Mouse (Mus musculus) R1 (cell line): ENCODE measurements around the gene Stk38.
A peak's percentile ranks its signal among the peaks of the same experiment; 100 is the strongest.
"Not testable (repeated sequence)": the region's sequence is repeated elsewhere in the genome, so short reads cannot be mapped to it uniquely, and the experiment has no call there.

Experiments used
- DNase-seq: peaks from one replicate; pipeline ENCODE4 v3.0.0-alpha.2; 2018; ENCODE audit warnings: low read depth, low spot score

Stk38 gene

DNA sequence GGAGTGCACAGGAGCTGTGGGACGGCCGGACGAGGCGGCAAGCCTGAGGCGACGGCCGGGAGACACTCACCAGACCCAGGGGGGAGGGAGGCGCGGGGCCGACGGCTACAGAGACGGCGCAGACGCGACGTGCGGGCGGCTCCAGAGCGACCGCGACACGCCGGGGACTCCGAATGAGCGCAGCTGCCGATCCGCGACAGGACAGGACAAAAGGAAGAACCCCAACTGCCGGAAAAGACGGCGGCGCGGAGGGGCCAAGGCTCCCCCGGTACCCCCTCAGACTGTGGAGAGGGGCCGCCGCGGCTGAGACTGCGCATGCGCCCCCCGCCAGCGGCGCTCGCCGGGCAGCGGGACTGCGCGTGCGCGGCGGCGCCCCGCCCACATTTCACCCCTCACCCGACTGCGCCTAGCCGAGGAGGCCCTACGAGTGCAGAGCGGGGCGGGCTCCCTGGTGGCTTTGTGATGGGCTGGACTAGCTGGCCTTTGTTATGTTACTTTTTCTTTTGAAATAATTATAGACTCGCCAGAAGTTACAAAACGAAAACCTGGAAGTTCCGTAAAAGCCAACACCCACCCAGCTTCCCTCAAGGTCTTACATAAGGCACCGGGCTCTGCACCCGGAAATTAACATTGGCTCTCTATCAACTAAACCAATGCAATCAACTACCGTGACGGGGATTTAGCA is at the start of gene Stk38:
Gene Stk38 (minus strand): TSS at position 355 of the 685 bp plus-strand sequence.
- DNase-seq = peak; percentile 99

DNA sequence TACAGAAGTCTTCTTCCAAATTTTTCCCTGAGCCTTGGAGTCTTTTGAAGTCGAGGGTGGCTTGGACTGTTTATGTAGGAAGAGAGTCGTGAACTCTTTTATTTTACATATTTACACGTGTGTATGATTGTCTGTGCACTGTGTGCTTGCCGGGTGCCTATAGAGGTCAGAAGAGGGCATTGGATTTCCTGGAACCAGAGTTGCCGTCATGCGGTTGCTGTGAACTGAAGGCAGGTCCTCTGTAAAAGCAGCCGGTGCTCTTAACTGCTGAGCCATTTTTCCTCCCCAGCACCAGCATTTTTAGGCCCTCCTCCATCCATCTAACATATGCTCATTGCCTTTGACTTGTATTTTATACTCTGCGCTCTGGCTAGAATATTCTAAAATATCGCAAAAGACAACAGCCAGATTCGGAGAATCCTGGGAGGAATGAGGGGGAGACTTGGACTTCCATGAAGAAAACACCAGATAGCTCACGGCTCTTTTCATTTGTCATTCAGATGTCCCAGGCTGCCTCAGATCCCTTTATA is 49.6 kb upstream of the Stk38 start:
- no peak for DNase-seq

- DNase-seq = peak; percentile 66
Observed at GRCm38 (mm10) chr17:29056699-29057151, 48.9 kb upstream of the Stk38 start.

DNA sequence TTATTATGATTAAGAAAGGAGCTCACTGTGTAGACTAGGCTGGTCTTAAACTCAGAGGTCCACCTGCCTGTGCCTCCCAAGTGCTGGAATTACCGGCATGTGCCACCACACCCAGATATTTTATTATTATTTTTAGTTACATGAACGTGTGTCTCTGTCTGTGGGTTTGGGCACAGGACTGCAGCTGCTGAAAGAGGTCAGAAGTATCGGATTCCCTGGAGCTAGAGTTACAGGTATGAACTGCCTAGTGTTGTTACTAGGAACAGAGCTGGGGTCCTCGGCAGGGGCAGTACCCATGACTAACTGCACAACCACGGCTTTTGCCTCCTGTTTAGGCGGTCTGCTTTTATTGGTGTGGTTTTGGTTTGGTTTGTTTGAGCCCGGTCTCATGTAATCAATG is 48.4 kb upstream of the Stk38 start:
- DNase-seq = no peak

GRCm38 (mm10) chr17:29055586-29055985 is 47.8 kb upstream of the Stk38 start:
- DNase-seq = no peak

GRCm38 (mm10) chr17:29054429-29054828 is 46.6 kb upstream of the Stk38 start:
- DNase-seq = no peak

DNA sequence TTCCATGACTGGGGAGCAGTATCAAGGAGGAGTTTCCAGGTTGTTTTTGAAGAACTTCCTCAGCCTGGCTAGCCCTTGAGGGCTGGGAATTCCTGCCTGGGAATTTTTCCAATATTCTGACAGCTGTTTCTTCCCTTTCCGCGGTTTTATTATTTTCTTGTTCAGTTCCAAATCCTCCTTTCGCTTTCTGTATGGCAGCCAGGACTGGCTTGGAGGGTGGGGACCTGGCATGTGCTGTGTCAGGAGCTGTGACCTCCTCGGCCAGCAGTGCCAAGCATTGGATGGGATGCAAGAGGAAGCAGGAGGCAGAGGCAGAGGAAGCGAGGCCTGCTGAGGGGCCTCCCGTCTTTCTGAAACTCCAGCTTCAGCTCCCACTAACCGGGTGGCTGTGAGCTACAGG is 46.0 kb upstream of the Stk38 start:
- DNase-seq = no peak

DNA sequence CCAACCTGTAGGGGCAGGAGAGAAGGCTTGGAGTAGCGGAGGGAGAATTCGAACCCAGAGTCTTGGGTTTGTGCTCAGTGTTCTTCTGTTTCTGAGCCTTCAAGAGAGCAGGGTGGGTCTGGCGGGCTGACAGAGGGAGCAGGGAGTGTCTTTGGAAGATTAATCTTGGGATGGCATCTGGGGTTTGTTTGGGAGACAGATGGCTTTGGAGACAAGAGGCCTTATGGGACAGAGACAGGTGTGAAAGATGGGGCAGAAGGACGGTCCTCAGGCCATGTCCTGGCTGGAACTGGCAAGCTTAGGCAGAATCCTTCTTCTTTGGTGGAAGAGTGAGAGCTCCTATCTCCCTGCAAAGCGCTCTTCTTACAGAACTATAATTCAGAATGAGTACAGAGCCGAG is 45.3 kb upstream of the Stk38 start:
- DNase-seq = no peak

DNA sequence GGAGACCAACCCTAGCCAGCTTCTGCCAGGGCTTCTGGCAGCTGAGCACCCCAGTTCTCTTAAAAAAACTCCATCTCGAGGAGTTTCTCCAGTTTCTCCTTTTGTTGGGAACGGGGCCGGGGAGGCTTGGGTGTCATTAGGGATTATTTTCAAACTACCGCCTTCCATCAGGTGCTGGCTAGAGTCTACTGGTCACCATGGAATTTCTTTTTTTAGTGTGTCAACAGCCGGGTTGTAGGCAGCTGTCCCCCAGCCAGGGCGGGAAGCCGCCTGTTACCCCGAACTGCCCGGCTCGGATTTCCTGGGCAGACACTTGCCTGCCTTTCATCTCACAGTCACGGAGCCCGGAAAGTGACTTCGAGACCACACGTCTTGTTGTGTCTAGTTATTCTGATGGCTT is 43.0 kb upstream of the Stk38 start:
- no peak for DNase-seq

- no peak for DNase-seq
Observed at GRCm38 (mm10) chr17:29049923-29050322, 42.1 kb upstream of the Stk38 start.

- DNase-seq = no peak
Observed at GRCm38 (mm10) chr17:29049508-29049889, 41.7 kb upstream of the Stk38 start.

- DNase-seq = peak; percentile 76
Observed at GRCm38 (mm10) chr17:29048748-29049507, 41.1 kb upstream of the Stk38 start.

- DNase-seq = peak; percentile 50
Observed at GRCm38 (mm10) chr17:29047697-29048514, 40.1 kb upstream of the Stk38 start.

- peak; percentile 50 for DNase-seq
Observed at GRCm38 (mm10) chr17:29046863-29047262, 39.1 kb upstream of the Stk38 start.

DNA sequence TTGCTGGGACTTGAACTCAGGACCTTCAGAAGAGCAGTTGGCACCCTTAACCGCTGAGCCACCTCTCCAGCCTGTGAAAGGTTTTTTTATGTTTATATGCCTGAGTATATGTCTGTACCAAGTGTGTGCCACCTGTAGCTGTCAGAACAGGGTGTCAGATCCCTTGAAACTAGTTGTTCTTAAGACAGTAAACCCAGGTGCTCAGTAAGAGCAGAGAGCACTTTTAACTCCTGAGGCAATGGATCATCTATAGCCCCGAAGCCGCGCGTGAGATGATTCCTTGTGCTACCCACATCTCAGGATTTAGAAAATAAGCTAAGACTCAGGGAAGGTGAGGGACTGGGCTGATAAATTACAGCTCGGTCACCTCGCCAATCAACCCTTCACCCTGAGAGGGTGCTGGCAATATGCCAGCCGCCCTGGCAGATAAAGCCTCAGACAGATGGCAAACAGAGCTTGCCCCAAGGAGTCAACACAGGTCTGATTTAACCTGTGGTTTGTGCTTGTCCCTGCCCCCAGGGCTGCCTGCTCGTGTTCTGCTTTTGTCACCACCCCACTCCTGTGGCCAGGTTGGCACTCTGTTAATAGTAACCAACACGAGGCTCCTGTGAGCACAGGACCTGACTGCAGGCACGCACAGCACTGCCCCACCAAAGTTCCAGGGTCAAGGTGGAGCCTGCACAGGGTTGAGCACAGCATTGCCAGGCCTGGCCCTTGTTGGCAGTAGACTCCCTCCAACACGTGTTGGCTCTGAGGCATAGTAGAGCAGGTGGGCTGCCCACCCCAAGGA is 38.1 kb upstream of the Stk38 start:
- peak; percentile 45 for DNase-seq

DNA sequence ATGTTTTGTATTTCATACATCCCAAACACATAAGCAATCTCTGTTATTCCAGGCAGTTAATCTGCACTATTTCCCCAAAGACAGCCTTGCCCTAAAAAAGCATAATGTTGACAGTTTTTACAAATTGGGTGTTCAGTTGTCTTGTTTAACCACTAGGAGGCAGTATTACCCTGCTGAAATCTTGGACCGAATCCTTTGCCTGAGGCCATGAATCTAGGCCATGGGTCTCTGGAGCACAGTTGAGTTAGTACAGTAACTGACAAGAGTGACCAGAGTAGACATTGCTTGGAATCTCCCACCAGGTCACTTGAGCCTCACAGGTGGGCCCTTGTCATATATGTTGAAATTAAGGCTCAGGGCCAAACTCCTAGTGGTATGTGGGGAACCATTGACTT is 37.1 kb upstream of the Stk38 start:
- DNase-seq = peak; percentile 83

DNA sequence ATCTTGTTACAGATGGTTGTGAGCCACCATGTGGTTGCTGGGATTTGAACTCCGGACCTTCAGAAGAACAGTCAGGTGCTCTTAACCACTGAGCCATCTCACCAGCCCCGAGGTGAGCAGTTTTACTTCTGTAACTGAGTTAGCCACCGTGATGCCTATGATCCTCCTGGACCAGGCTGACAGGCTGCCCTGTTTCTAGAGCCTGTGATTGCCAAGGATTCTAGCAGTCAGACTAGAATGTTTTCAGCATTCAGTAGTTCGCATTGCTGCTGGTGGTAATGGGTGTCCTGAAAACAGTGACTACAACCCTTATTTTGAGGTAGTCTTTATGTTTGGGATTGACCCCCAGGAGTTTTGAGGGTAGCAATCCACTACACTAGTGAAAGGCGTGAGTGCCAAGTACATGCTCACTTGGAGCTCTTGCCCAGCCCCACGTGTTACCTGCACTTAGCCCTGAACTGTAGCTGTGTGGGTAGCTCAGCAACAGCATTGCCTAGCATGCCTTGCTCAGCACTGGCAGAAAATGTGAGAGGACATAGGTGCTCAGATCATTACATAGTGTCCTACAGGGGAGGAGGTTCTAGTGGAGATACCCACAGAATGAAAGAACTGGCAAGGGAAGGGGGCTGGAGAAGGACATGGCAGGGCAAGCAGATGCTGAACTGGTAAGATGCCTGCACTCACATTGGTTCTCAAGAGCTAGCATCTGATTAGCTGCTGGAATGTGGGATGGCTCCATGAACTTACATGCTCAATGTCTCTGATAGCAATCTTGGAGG is 36.5 kb upstream of the Stk38 start:
- DNase-seq = no peak

DNA sequence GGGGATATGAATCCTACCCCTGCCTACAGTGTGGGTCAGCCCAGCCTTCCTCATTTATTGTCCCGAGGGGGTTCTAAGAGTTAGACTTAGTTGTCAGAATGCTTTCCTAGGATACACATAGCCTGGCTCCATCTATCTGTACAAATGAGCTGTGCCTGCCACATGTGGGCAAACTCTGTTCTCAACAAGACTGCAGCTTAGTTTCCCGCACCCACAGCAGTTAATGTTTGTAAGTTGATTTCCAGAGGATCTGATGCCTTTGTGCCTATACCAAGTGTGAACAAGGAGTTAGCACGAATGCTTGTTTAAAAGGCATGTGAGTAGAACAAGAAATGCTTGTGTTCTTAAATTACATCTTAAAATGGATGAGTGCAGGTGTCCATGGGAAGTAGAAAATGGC is 35.8 kb upstream of the Stk38 start:
- no peak for DNase-seq

DNA sequence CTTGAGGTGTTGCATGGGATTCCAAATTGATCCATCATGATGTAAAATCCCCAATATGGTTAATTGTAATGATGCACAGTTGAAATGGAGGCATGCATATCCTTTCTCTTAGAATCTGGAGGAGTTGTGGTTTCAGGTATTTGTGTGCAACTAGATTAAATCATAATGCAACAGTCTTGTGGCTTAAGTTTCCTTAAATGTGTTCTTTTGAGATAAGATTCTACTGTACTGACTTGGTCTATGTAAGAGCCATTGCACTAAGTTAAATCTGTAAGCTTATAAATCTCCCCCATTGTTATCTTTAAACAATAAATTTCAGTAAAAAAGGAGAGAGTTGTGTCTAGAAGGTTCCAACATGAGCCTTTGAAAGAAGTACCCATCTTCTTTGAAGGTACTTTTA is 34.8 kb upstream of the Stk38 start:
- DNase-seq = no peak

GRCm38 (mm10) chr17:29041632-29042031 is 33.8 kb upstream of the Stk38 start:
- not testable (repeated sequence) for DNase-seq
